Mouse (Mus musculus) v-Abl transformed pro-B cells (cell line): ENCODE results near the gene Orc4.
"Not testable (repeated sequence)": the region's sequence is repeated elsewhere in the genome, so short reads cannot be mapped to it uniquely, and the experiment has no call there.

Experiments
- in situ Hi-C, 2 experiments: fragments of 400-800 bp; cut with MboI; formaldehyde crosslinking; loops; one replicate each; pipeline ENCODE4 v1.15.1; 2025; ENCODE audit not compliant: unreplicated experiment in 2 of 2

Gene Orc4

GRCm38 (mm10) chr2:48950252-48950315, at the start of gene Orc4:
Orc4 (minus strand) TSS chr2:48950277.
- in situ Hi-C loops: no loop called here

GRCm38 (mm10) chr2:48990322-48990721, 40.2 kb upstream of the Orc4 start:
- in situ Hi-C loops: no loop called here

GRCm38 (mm10) chr2:48978920-48979319, 28.8 kb upstream of the Orc4 start:
- in situ Hi-C loops: no loop called here

- in situ Hi-C loops: no loop called here
These were observed 6.5 kb upstream of the Orc4 start for GRCm38 (mm10) chr2:48956591-48956990.

GRCm38 (mm10) chr2:48950316-48950880, 321 bp upstream of the Orc4 start:
- in situ Hi-C loops: no loop called here

GRCm38 (mm10) chr2:48949743-48950251, 280 bp downstream of the Orc4 start:
- in situ Hi-C loops: loop anchor here in 1 of 2 experiments (25.0 kb wide), 1 partner anchor 513 kb away; the partner anchor contains the start of gene Epc2

GRCm38 (mm10) chr2:48948841-48949584, 1.1 kb downstream of the Orc4 start, which contains the start of gene Mbd5:
Mbd5 (plus strand) TSS chr2:48949508.
- in situ Hi-C loops: loop anchor here in 1 of 2 experiments (25.0 kb wide), 1 partner anchor 513 kb away; the partner anchor contains the start of gene Epc2

- in situ Hi-C loops: loop anchor here in 1 of 2 experiments (25.0 kb wide), 1 partner anchor 515 kb away; the partner anchor contains the start of gene Epc2
These were observed 2.3 kb downstream of the Orc4 start for GRCm38 (mm10) chr2:48947761-48948160.

- in situ Hi-C loops: loop anchor here in 1 of 2 experiments (10.0 to 25.0 kb wide), 2 partner anchors 527 to 590 kb away; partner anchors contain the start of gene Epc2
These were observed 15.0 kb downstream of the Orc4 start for GRCm38 (mm10) chr2:48935058-48935457.

- in situ Hi-C loops: loop anchor here (25.0 kb wide), 3 partner anchors 521 to 1371 kb away; partner anchors contain the start of gene Mmadhc (in 2 of the 2)
These were observed 34.2 kb downstream of the Orc4 start for GRCm38 (mm10) chr2:48915832-48916231.

- in situ Hi-C loops: loop anchor here (25.0 kb wide), 3 partner anchors 523 to 1373 kb away; partner anchors contain the start of gene Mmadhc (in 2 of the 2)
These were observed 35.9 kb downstream of the Orc4 start for GRCm38 (mm10) chr2:48914185-48914584.

- in situ Hi-C loops: loop anchor here (5.0 to 25.0 kb wide), 5 partner anchors 403 to 1378 kb away; partner anchors contain the start of gene Mmadhc (in 2 of the 2)
These were observed 41.2 kb downstream of the Orc4 start for GRCm38 (mm10) chr2:48908866-48909265.

GRCm38 (mm10) chr2:48895186-48895585, 54.9 kb downstream of the Orc4 start:
- in situ Hi-C loops: loop anchor here in 1 of 2 experiments (10.0 kb wide), 1 partner anchor 890 kb away; no protein-coding TSS in a partner anchor

- in situ Hi-C loops: loop anchor here (5.0 to 10.0 kb wide), 4 partner anchors 1099 to 1394 kb away; no protein-coding TSS in a partner anchor
These were observed 64.1 kb downstream of the Orc4 start for GRCm38 (mm10) chr2:48885945-48886344.

GRCm38 (mm10) chr2:48868199-48868913, 81.7 kb downstream of the Orc4 start:
- in situ Hi-C loops: no loop called here

GRCm38 (mm10) chr2:48865596-48865995, 84.5 kb downstream of the Orc4 start:
- in situ Hi-C loops: not testable (repeated sequence)
